Mouse (Mus musculus): Measurements from ENCODE around the gene Polr2h. TPM values are rescaled to one million over a fixed set of nuclear protein-coding genes. Genes with fewer than 3 reads are reported as not detected.
"Not testable (repeated sequence)": the region's sequence is repeated elsewhere in the genome, so short reads cannot be mapped to it uniquely, and the experiment has no call there.

Gene Polr2h
- 104 and 119 TPM in 2 replicates for polyA plus RNA-seq (2014; fragmentation: Nextera tagmentation; extraction: Ambion mirVana)

- DNase-seq (ENCODE audit: low spot score, missing footprints) (peak; percentile 98), ATAC-seq (ENCODE audit: low FRiP score) (peak; percentile 79)
- Histone ChIP-seq H3K27me3 (ENCODE audit: control insufficient read depth, insufficient read depth, low read length) (no peaks in the 10 kb centered on the region), H3K36me3 (ENCODE audit: control insufficient read depth, insufficient read depth, low read length) (peaks cover 2% of the 10 kb centered on the region; the same call in 1 of the 2 replicates), H3K4me1 (ENCODE audit: control insufficient read depth, insufficient read depth, low read length) (peaks cover 27% of the 10 kb centered on the region), H3K9ac (ENCODE audit: low read length) (peak within 1 kb of the TSS; percentile 80), H3K9me3 (ENCODE audit: control insufficient read depth, low read length) (no peaks in the 10 kb centered on the region), H3K4me3 (ENCODE audit: low read depth, low read length) (peak within 1 kb of the TSS; percentile 60), H3K4me2 (peak within 1 kb of the TSS; percentile 73), H3K27ac (ENCODE audit: low read depth, low read length) (peak within 1 kb of the TSS; percentile 82)
- under 1% methylated on average over 62 of the region's 62 CpGs for WGBS
These were observed at the start of gene Polr2h, which contains the start of gene Clcn2 for GRCm38 (mm10) chr16:20717181-20717977. Gene Polr2h, plus strand, starts transcription at chr16:20717665. Gene Clcn2, minus strand, starts transcription at chr16:20717746.

DNA sequence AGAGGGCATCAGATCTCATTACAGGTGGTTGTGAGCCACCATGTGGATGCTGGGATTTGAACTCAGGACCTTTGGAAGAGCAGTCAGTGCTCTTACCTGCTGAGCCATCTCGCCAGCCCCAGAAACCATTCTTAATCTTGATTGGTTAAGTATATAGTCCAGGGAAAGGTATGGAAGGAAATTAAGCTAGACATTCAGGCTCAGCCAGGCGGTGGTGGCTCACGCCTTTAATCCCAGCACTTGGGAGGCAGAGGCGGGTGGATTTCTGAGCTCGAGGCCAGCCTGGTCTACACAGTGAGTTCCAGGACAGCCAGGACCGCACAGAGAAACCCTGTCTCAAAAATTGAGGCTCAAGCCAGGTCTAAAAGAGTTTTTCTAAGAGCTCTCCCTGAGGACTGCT lies 49.5 kb upstream of the Polr2h start, which contains the start of gene Eif4g1:
Eif4g1 (plus strand) TSS at position 301 of the 400 bp plus-strand sequence.
- WGBS: 96% methylated on average over 5 of the region's 6 CpGs
- not testable (repeated sequence) for H3K27ac ChIP-seq (ENCODE audit: low read depth, low read length); H3K4me3 ChIP-seq (ENCODE audit: low read depth, low read length); DNase-seq (ENCODE audit: low spot score, missing footprints); H3K36me3 ChIP-seq (ENCODE audit: control insufficient read depth, insufficient read depth, low read length); ATAC-seq (ENCODE audit: low FRiP score); H3K9ac ChIP-seq (ENCODE audit: low read length); H3K27me3 ChIP-seq (ENCODE audit: control insufficient read depth, insufficient read depth, low read length); H3K9me3 ChIP-seq (ENCODE audit: control insufficient read depth, low read length); H3K4me1 ChIP-seq (ENCODE audit: control insufficient read depth, insufficient read depth, low read length); H3K4me2 ChIP-seq

DNA sequence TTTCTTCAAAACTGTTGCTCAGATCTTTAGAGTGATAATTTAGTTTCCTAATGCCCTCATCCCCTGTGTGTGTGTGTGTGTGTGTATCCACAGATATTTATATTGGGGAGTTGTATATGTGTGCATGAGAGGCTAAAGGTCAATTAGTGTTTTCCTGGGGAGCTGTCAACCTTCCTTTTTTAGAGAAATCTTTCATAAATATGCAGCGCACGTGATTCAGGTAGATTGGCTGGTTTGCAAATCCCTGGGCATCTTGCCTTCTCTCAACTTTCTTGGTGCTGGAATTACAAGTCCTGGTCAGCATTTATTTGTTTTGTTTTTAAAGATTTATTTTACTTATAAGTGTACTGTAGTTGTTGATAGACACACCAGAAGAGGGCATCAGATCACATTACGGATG lies 47.2 kb upstream of the Polr2h start:
- Histone ChIP-seq H3K27me3 (ENCODE audit: control insufficient read depth, insufficient read depth, low read length) (no peaks in the 10 kb centered on the region), H3K36me3 (ENCODE audit: control insufficient read depth, insufficient read depth, low read length) (0 out of 2 replicates have a peak, but pooled peaks cover 5% of the 10 kb centered on the region), H3K9ac (ENCODE audit: low read length) (no peak overlapping the region), H3K9me3 (ENCODE audit: control insufficient read depth, low read length) (no peaks in the 10 kb centered on the region), H3K4me3 (ENCODE audit: low read depth, low read length) (no peak overlapping the region), H3K4me2 (no peak overlapping the region), H3K4me1 (ENCODE audit: control insufficient read depth, insufficient read depth, low read length) (peaks cover 15% of the 10 kb centered on the region), H3K27ac (ENCODE audit: low read depth, low read length) (no peak overlapping the region)
- DNase-seq (ENCODE audit: low spot score, missing footprints) (peak; percentile 75), ATAC-seq (ENCODE audit: low FRiP score) (no peak)
- 94% methylated on average over 3 of the region's 3 CpGs for WGBS

GRCm38 (mm10) chr16:20671886-20672285 lies 45.6 kb upstream of the Polr2h start:
- Histone ChIP-seq H3K36me3 (ENCODE audit: control insufficient read depth, insufficient read depth, low read length) (peaks cover 13% of the 10 kb centered on the region; the same call in 1 of the 2 replicates), H3K4me3 (ENCODE audit: low read depth, low read length) (peak overlapping the region; percentile 99), H3K9me3 (ENCODE audit: control insufficient read depth, low read length) (no peaks in the 10 kb centered on the region), H3K4me1 (ENCODE audit: control insufficient read depth, insufficient read depth, low read length) (peaks cover 15% of the 10 kb centered on the region), H3K27ac (ENCODE audit: low read depth, low read length) (no peak overlapping the region), H3K9ac (ENCODE audit: low read length) (peak overlapping the region; percentile 42; the same call in 1 of the 2 replicates), H3K4me2 (peak overlapping the region; percentile 96), H3K27me3 (ENCODE audit: control insufficient read depth, insufficient read depth, low read length) (no peaks in the 10 kb centered on the region)
- DNase-seq (ENCODE audit: low spot score, missing footprints) (no peak), ATAC-seq (ENCODE audit: low FRiP score) (no peak)
- 26% methylated on average over 6 of the region's 6 CpGs for WGBS

DNA sequence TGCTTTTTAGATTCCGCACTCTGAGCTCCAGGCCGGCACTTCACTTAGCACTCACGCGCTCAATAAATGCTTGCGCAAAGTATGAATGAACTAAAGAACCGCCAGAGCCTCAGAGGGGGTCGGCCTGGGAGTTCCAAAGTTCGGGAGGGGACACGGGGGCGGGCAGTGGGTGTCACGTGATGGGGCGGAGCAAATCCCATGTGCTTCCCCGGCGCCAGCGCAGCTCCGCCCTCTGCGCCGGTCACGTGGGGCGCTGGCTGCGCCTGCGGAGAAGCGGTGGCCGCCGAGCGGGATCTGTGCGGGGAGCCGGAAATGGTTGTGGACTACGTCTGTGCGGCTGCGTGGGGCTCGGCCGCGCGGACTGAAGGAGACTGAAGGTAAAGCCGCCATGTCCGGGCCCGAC lies 45.0 kb upstream of the Polr2h start:
- WGBS: under 1% methylated on average over 28 of the region's 38 CpGs
- peaks cover 18% of the 10 kb centered on the region; the same call in 1 of the 2 replicates for H3K36me3 ChIP-seq (ENCODE audit: control insufficient read depth, insufficient read depth, low read length)
- H3K4me2 ChIP-seq: peak overlapping the region; percentile 96
- H3K9ac ChIP-seq (ENCODE audit: low read length): peak overlapping the region; percentile 95
- peaks cover 15% of the 10 kb centered on the region for H3K4me1 ChIP-seq (ENCODE audit: control insufficient read depth, insufficient read depth, low read length)
- H3K4me3 ChIP-seq (ENCODE audit: low read depth, low read length): peak overlapping the region; percentile 99
- DNase-seq (ENCODE audit: low spot score, missing footprints): peak; percentile 99
- ATAC-seq (ENCODE audit: low FRiP score): peak; percentile 97
- H3K27me3 ChIP-seq (ENCODE audit: control insufficient read depth, insufficient read depth, low read length): no peaks in the 10 kb centered on the region
- no peaks in the 10 kb centered on the region for H3K9me3 ChIP-seq (ENCODE audit: control insufficient read depth, low read length)
- H3K27ac ChIP-seq (ENCODE audit: low read depth, low read length): peak overlapping the region; percentile 88

DNA sequence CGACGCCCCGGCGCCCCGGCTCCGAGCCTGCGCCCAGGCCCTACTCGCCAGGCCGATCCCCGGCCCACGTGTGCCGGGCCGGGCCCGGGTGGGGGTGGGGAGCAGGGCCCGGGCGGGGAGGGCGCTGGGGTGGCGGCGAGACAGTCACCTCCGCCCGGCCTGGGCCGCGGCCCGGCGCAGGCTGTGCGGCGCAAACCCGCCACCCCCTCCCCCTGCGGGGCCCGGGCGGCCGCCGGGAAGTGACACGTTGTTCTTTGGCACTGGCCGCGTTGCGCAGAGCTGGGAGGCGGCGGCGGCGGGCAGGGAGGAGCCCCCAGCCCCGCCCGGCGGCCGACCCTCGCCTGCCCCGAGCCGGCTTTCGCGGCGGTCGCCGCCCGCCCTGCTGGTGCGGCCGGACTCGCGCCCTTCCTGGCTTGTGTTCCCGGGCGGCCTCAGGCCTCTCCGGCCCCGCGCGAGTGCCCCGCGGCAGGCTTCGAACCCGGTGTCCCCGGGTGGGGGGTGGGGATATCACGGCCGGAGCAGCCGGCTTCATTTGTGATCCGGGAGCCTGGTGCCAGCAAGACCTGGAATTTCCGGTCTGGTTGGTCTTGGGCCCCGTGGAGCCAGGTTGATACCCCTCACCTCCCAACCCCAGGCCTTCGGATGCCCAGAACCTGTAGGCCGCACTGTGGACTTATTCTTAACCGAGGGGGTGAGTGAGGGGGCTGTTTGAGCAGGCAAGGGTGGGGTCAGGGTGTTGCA lies 44.3 kb upstream of the Polr2h start:
- Histone ChIP-seq H3K27me3 (ENCODE audit: control insufficient read depth, insufficient read depth, low read length) (no peaks in the 10 kb centered on the region), H3K9me3 (ENCODE audit: control insufficient read depth, low read length) (no peaks in the 10 kb centered on the region), H3K9ac (ENCODE audit: low read length) (peak overlapping the region; percentile 95), H3K36me3 (ENCODE audit: control insufficient read depth, insufficient read depth, low read length) (peaks cover 24% of the 10 kb centered on the region; the same call in 1 of the 2 replicates), H3K27ac (ENCODE audit: low read depth, low read length) (peak overlapping the region; percentile 88), H3K4me2 (peak overlapping the region; percentile 96), H3K4me1 (ENCODE audit: control insufficient read depth, insufficient read depth, low read length) (peaks cover 15% of the 10 kb centered on the region), H3K4me3 (ENCODE audit: low read depth, low read length) (peak overlapping the region; percentile 99)
- 0% methylated on average over 49 of the region's 78 CpGs for WGBS
- DNase-seq (ENCODE audit: low spot score, missing footprints): peak; percentile 91
- ATAC-seq (ENCODE audit: low FRiP score): peak; percentile 20; the same call in 1 of the 2 replicates

GRCm38 (mm10) chr16:20673706-20674303 lies 43.7 kb upstream of the Polr2h start:
- ATAC-seq (ENCODE audit: low FRiP score) (no peak), DNase-seq (ENCODE audit: low spot score, missing footprints) (peak; percentile 85)
- no peak overlapping the region; the same call in 1 of the 2 replicates for H3K27ac ChIP-seq (ENCODE audit: low read depth, low read length)
- peak overlapping the region; percentile 95 for H3K9ac ChIP-seq (ENCODE audit: low read length)
- H3K9me3 ChIP-seq (ENCODE audit: control insufficient read depth, low read length): no peaks in the 10 kb centered on the region
- peak overlapping the region; percentile 96 for H3K4me2 ChIP-seq
- H3K4me1 ChIP-seq (ENCODE audit: control insufficient read depth, insufficient read depth, low read length): peaks cover 15% of the 10 kb centered on the region
- no peaks in the 10 kb centered on the region for H3K27me3 ChIP-seq (ENCODE audit: control insufficient read depth, insufficient read depth, low read length)
- H3K36me3 ChIP-seq (ENCODE audit: control insufficient read depth, insufficient read depth, low read length): peaks cover 29% of the 10 kb centered on the region
- WGBS: 20% methylated on average over 14 of the region's 14 CpGs
- peak overlapping the region; percentile 99 for H3K4me3 ChIP-seq (ENCODE audit: low read depth, low read length)

- 90% methylated on average over 6 of the region's 6 CpGs for WGBS
- Histone ChIP-seq H3K27ac (ENCODE audit: low read depth, low read length) (no peak overlapping the region), H3K4me1 (ENCODE audit: control insufficient read depth, insufficient read depth, low read length) (peaks cover 15% of the 10 kb centered on the region), H3K36me3 (ENCODE audit: control insufficient read depth, insufficient read depth, low read length) (peaks cover 42% of the 10 kb centered on the region), H3K27me3 (ENCODE audit: control insufficient read depth, insufficient read depth, low read length) (no peaks in the 10 kb centered on the region), H3K9me3 (ENCODE audit: control insufficient read depth, low read length) (no peaks in the 10 kb centered on the region), H3K4me3 (ENCODE audit: low read depth, low read length) (no peak overlapping the region), H3K4me2 (no peak overlapping the region), H3K9ac (ENCODE audit: low read length) (peak overlapping the region; percentile 16; the same call in 1 of the 2 replicates)
- no peak for DNase-seq (ENCODE audit: low spot score, missing footprints)
- ATAC-seq (ENCODE audit: low FRiP score): no peak
These were observed 42.3 kb upstream of the Polr2h start for GRCm38 (mm10) chr16:20675213-20675612.
